21 mouse cellular contexts compared by ENCODE assay signal in the genomic region with DNA sequence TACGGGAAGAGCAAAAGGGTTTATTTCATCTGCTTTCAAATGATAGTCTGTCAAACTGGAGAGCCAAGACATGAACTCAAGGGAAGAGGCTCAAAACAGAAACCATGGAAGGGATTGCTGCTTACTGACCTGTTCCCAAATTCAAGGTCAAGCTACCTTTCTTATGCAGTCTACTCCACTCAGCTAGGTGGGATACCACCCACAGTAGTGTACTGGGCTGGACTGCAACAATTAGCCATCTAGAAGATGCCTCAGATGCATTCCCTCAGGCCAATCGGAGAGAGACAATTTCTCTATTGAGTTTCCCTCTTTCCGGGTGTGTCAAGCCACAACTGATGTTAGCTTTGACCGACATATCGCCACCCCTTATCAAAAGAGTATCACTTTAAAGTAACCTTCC. TPM values are rescaled to one million over a fixed set of nuclear protein-coding genes. Genes with fewer than 3 reads are reported as not detected.
DNase-seq lines count a peak whose midpoint lies in the region; TF ChIP-seq lines count a peak whose summit lies in the region.
"Had no signal": no experiment of that assay in that cellular context is flagged by ENCODE, and none has a peak within 500 bp of the region (broad histone marks: within the 10 kb centered on the region; RNA-seq: fewer than 3 reads in every experiment).

No protein-coding gene starts in this region.

- DNase-seq in ES-E14 (ENCODE audit: low read depth, low spot score) = no peak
- peak; percentile 82 for DNase-seq in ZHBTc4 (ENCODE audit: low read depth, low spot score)
- no peak for DNase-seq in frontal cortex, postnatal 10 days (ENCODE audit: low spot score in 2 of 2)
- DNase-seq in forebrain, embryonic 10.5 days (ENCODE audit: extremely low spot score, low spot score) = no peak
- DNase-seq in thymus, postnatal 4 days = no peak
- DNase-seq: adrenal gland, adult 8-10 months; adrenal gland, postnatal 14 days; adrenal gland, postnatal 36 days; cerebellum, adult 11-12 months; cerebellum, adult 2 months; cerebellum, adult 9-10 months; cerebellum, postnatal 10 days; cerebellum, postnatal 25 days had no signal

- TF ChIP-seq EP300 in ES-Bruce4 (IDR thresholded peaks at IDR 0.05; ENCODE audit: insufficient read depth, low read depth, low read length) = no peak

- H3K36me3 ChIP-seq in E14TG2a.4 (ENCODE audit: insufficient read depth, low read length) (no peaks in the 10 kb centered on the region), ES-Bruce4 (ENCODE audit: control insufficient read depth, insufficient read depth, low read length, poor library complexity, severe bottlenecking) (no peaks in the 10 kb centered on the region), ES-E14 (ENCODE audit: control insufficient read depth, insufficient read depth, low read length, poor library complexity, severe bottlenecking) (no peaks in the 10 kb centered on the region)
- no peaks in the 10 kb centered on the region for H3K36me3 ChIP-seq in forebrain, embryonic 10.5 days (replicated peaks)
- H3K36me3 ChIP-seq: embryonic facial prominence, embryonic 10.5 days; embryonic facial prominence, embryonic 12.5 days; forebrain, embryonic 12.5 days had no signal

- peaks cover 66% of the 10 kb centered on the region for H3K4me1 ChIP-seq in E14TG2a.4 (replicated peaks; ENCODE audit: low read depth, low read length)
- peaks cover 9% of the 10 kb centered on the region for H3K4me1 ChIP-seq in ES-Bruce4 (ENCODE audit: control insufficient read depth, insufficient read depth, low read length)
- H3K4me1 ChIP-seq in ES-E14 (ENCODE audit: control insufficient read depth in 2 of 2, insufficient read depth in 2 of 2, low read length in 2 of 2, poor library complexity in 1 of 2) = peaks cover 9 to 27% of the 10 kb centered on the region in 2 experiments
- peaks cover 18% of the 10 kb centered on the region for H3K4me1 ChIP-seq in forebrain, embryonic 10.5 days

- H3K9me3 ChIP-seq in E14TG2a.4 (ENCODE audit: low read length) = no peaks in the 10 kb centered on the region
- no peaks in the 10 kb centered on the region for H3K9me3 ChIP-seq in ES-Bruce4 (replicated peaks; ENCODE audit: control insufficient read depth, insufficient read depth, low read length, poor library complexity, severe bottlenecking)
- H3K9me3 ChIP-seq in ES-E14 (ENCODE audit: control insufficient read depth, insufficient read depth, low read depth, low read length) = no peaks in the 10 kb centered on the region
- H3K9me3 ChIP-seq in forebrain, embryonic 10.5 days = no peaks in the 10 kb centered on the region
- H3K9me3 ChIP-seq: embryonic facial prominence, embryonic 10.5 days; embryonic facial prominence, embryonic 12.5 days had no signal

- no peak for TF ChIP-seq CTCF in E14TG2a.4 (conservative IDR thresholded peaks at IDR 0.05; ENCODE audit: low read length)
- TF ChIP-seq CTCF in ES-Bruce4 (IDR thresholded peaks at IDR 0.05; ENCODE audit: low read depth, low read length) = no peak

- H3K27ac ChIP-seq in ES-Bruce4 (ENCODE audit: insufficient read depth, low read length) (peak overlapping the region; percentile 83), ES-E14 (ENCODE audit: insufficient read depth, low read depth, low read length, poor library complexity, severe bottlenecking) (peak overlapping the region; percentile 25; the same call in 1 of the 2 replicates)
- no peak overlapping the region for H3K27ac ChIP-seq in forebrain, embryonic 10.5 days
- H3K27ac ChIP-seq: embryonic facial prominence, embryonic 10.5 days; embryonic facial prominence, embryonic 12.5 days; forebrain, embryonic 12.5 days had no signal

- TF ChIP-seq POLR2A in ES-Bruce4 (IDR thresholded peaks at IDR 0.05; ENCODE audit: insufficient read depth, low read length) = no peak

- 97% methylated on average over 5 of the region's 5 CpGs for WGBS in forebrain, embryonic 10.5 days

- H3K4me3 ChIP-seq in E14TG2a.4 (replicated peaks; ENCODE audit: low read length) (peak overlapping the region; percentile 64; the same call in 1 of the 2 replicates), ES-Bruce4 (ENCODE audit: low read depth, low read length) (no peak overlapping the region), ES-E14 (ENCODE audit: insufficient read depth in 1 of 2, low read depth in 1 of 2, low read length in 2 of 2, poor library complexity in 1 of 2, severe bottlenecking in 1 of 2) (no peak overlapping the region)
- no peak overlapping the region for H3K4me3 ChIP-seq in forebrain, embryonic 10.5 days
- H3K4me3 ChIP-seq: embryonic facial prominence, embryonic 10.5 days; embryonic facial prominence, embryonic 12.5 days; forebrain, embryonic 12.5 days had no signal

- H3K27me3 ChIP-seq in E14TG2a.4 (ENCODE audit: insufficient read depth, low read length) = no peaks in the 10 kb centered on the region
- no peaks in the 10 kb centered on the region for H3K27me3 ChIP-seq in ES-Bruce4 (ENCODE audit: control insufficient read depth, insufficient read depth, low read length, poor library complexity, severe bottlenecking)
- peaks cover 8% of the 10 kb centered on the region; the same call in 1 of the 2 replicates for H3K27me3 ChIP-seq in forebrain, embryonic 10.5 days (ENCODE audit: poor library complexity, severe bottlenecking)
- H3K27me3 ChIP-seq: embryonic facial prominence, embryonic 12.5 days had no signal

- in situ Hi-C loops in ES-E14 (cut with MboI; ENCODE audit: low sequenced_read_pairs in 2 of 2, unreplicated experiment in 2 of 2) = no loop called here

- no peak overlapping the region for H3K9ac ChIP-seq in ES-Bruce4 (ENCODE audit: low read depth, poor library complexity, severe bottlenecking)
- no peak overlapping the region for H3K9ac ChIP-seq in ES-E14 (ENCODE audit: insufficient read depth, low read depth, low read length, poor library complexity, severe bottlenecking)
- H3K9ac ChIP-seq: embryonic facial prominence, embryonic 12.5 days; forebrain, embryonic 12.5 days had no signal

TF ChIP-seq in ES-E14, 5 proteins besides CTCF, POLR2A, EP300 and RAD21:
- TF ChIP-seq CHD2 (IDR thresholded peaks at IDR 0.05; ENCODE audit: low read depth, low read length) (no peak), MAFK (IDR thresholded peaks at IDR 0.05; ENCODE audit: insufficient read depth, low read depth, low read length) (no peak), ZC3H11A (IDR thresholded peaks at IDR 0.05; ENCODE audit: borderline replicate concordance, low read depth, low read length) (no peak), HCFC1 (IDR thresholded peaks at IDR 0.05; ENCODE audit: borderline replicate concordance, insufficient read depth, low read length) (no peak), ZNF384 (IDR thresholded peaks at IDR 0.05; ENCODE audit: low read depth, low read length) (no peak)

RNA-seq across cellular contexts. Expression of a gene that starts 24.0 kb away (rescaled TPM):
- 605 and 614 TPM in 2 replicates for polyA plus RNA-seq in ES-Bruce4 (2011; ENCODE audit: insufficient read depth, insufficient read length, low read depth, missing spikeins)
- 396 and 508 TPM in 2 replicates for total RNA-seq in ES-E14 (2012; rRNA removed)
- polyA plus RNA-seq in forebrain, embryonic 10.5 days (2016; fragmentation: Nextera tagmentation; extraction: Ambion mirVana) = 538 and 563 TPM in 2 replicates

RNA-seq across cellular contexts. Expression of a gene that starts 47.2 kb away (rescaled TPM):
- polyA plus RNA-seq in ES-Bruce4 (2011; ENCODE audit: insufficient read depth, insufficient read length, low read depth, missing spikeins) = not detected in 2 replicates
- total RNA-seq in ES-E14 (2012; rRNA removed) = 0.54 and 0.79 TPM in 2 replicates
- 0.60 and 0.79 TPM in 2 replicates for polyA plus RNA-seq in forebrain, embryonic 10.5 days (2016; fragmentation: Nextera tagmentation; extraction: Ambion mirVana)
- total RNA-seq: adrenal gland, postnatal 36 days had no signal
- polyA plus RNA-seq: C2C12; cerebellum, adult 2 months; cortical plate, adult 2 months; frontal cortex, adult 2 months had no signal
